Comparison of ENCODE assay signal across 25 mouse cellular contexts in genomic region chr1:53291197-53291596, GRCm38 (mm10). TPM values are rescaled to one million over a fixed set of nuclear protein-coding genes. Genes with fewer than 3 reads are reported as not detected.
"Had no signal": no experiment of that assay in that cellular context is flagged by ENCODE, and none has a peak within 500 bp of the region (broad histone marks: within the 10 kb centered on the region; RNA-seq: fewer than 3 reads in every experiment).

No protein-coding gene starts in this region.

- ATAC-seq: midbrain, embryonic 16.5 days had no signal

- H3K27me3 ChIP-seq: midbrain, embryonic 12.5 days; neural tube, embryonic 13.5 days; neural tube, embryonic 15.5 days; stomach, embryonic 15.5 days had no signal

- DNase-seq: lung, adult 18-20 months; lung, embryonic 14.5 days; lung, postnatal 10 days; lung, postnatal 4 days; midbrain, embryonic 14.5 days; retina, postnatal 1 day; right cerebral cortex, adult 18-20 months; right cerebral cortex, postnatal 25 days; right cerebral cortex, postnatal 4 days; thymus, adult 2 months; thymus, postnatal 25 days; thymus, postnatal 4 days had no signal

- H3K4me3 ChIP-seq: midbrain, embryonic 10.5 days; midbrain, embryonic 12.5 days; myocyte; neural tube, embryonic 13.5 days; neural tube, embryonic 15.5 days; stomach, embryonic 15.5 days had no signal

- H3K9me3 ChIP-seq: midbrain, embryonic 10.5 days; midbrain, embryonic 12.5 days; neural tube, embryonic 13.5 days; neural tube, embryonic 15.5 days; stomach, embryonic 15.5 days had no signal

- H3K4me2 ChIP-seq: lung, embryonic 14.5 days; midbrain, embryonic 12.5 days; neural tube, embryonic 13.5 days; neural tube, embryonic 15.5 days; stomach, embryonic 15.5 days had no signal

- H3K36me3 ChIP-seq: midbrain, embryonic 12.5 days; neural tube, embryonic 13.5 days; neural tube, embryonic 15.5 days; stomach, embryonic 15.5 days had no signal

- H3K27ac ChIP-seq: midbrain, embryonic 10.5 days; midbrain, embryonic 12.5 days; neural tube, embryonic 13.5 days; neural tube, embryonic 15.5 days; stomach, embryonic 15.5 days; stomach, postnatal 0 days had no signal

- H3K9ac ChIP-seq: lung, embryonic 14.5 days; midbrain, embryonic 12.5 days; neural tube, embryonic 13.5 days; neural tube, embryonic 15.5 days; stomach, embryonic 15.5 days had no signal

- H3K4me1 ChIP-seq: neural tube, embryonic 15.5 days; stomach, embryonic 15.5 days had no signal

RNA-seq across cellular contexts. Expression of gene Gm28778, which starts 5.7 kb away (rescaled TPM):
- total RNA-seq: megakaryocyte, adult 5-6 weeks; megakaryocyte-erythroid progenitor cell, adult 5-6 weeks had no signal
- polyA plus RNA-seq: lung, embryonic 14.5 days; lung, embryonic 16.5 days; midbrain, embryonic 10.5 days; midbrain, embryonic 12.5 days; midbrain, embryonic 14.5 days; midbrain, embryonic 16.5 days; myocyte; neural tube, embryonic 11.5 days; neural tube, embryonic 13.5 days; neural tube, embryonic 15.5 days; stomach, embryonic 15.5 days; urinary bladder, adult 2 months had no signal
